Mouse (Mus musculus): ENCODE results near the gene Dhrs4. TPM values are rescaled to one million over a fixed set of nuclear protein-coding genes. Genes with fewer than 3 reads are reported as not detected.

The Dhrs4 gene
- total RNA-seq, 2 experiments from 2014 or later, result 102 to 115 TPM

DNA sequence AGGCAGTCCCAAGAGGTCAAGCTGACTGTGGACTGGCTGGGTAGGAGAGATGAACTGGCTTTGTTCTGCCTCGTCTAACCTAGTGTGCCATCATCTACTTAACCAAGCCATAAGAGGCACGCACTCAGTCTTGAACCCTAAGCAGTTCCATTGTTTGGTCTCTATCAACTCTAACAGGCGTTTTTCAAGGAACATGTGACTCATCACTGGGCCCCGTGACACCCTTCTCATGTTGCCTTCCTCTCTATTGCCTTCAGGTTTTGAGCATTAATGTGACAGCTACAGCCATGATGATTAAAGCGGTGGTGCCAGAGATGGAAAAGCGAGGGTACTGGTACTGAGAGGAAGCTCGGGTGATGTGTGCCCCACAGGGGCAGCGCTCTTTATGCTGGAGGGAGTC, 8.3 kb downstream of the Dhrs4 start:
- no peak for DNase-seq

GRCm38 (mm10) chr14:55490361-55491201, 12.0 kb downstream of the Dhrs4 start, which contains the start of gene Carmil3:
Gene Carmil3, plus strand, starts transcription at chr14:55490651.
- peak; percentile 63 for DNase-seq

DNA sequence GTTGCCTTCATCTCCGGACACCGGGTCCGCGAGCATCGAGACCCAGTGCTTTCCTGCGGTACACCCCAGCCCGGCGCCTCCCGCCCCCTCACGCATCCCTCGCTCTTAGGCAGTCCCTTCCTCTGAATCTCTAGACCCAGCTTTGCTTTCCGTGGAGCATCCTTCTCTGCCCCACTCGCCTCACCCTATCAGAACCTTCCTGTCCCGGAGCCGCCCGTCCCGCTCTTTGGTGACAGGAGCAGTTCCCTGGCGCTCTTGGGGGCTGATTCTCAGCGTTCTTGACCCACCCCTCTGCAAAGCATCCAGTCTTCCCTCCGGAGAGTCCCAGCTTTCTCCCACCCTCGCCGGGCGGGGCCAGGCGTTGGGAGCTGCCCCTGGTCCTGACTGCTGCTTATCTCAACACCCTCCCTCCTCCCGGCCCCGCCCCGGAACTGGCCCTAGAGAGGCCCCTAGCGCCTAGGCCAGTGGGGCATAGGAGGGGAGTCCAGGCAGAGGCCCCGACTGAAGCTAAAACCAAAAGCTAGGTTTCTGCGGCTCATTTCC, 12.8 kb downstream of the Dhrs4 start:
- peak; percentile 64 for DNase-seq

GRCm38 (mm10) chr14:55492103-55492502, 13.5 kb downstream of the Dhrs4 start:
- no peak for DNase-seq

DNA sequence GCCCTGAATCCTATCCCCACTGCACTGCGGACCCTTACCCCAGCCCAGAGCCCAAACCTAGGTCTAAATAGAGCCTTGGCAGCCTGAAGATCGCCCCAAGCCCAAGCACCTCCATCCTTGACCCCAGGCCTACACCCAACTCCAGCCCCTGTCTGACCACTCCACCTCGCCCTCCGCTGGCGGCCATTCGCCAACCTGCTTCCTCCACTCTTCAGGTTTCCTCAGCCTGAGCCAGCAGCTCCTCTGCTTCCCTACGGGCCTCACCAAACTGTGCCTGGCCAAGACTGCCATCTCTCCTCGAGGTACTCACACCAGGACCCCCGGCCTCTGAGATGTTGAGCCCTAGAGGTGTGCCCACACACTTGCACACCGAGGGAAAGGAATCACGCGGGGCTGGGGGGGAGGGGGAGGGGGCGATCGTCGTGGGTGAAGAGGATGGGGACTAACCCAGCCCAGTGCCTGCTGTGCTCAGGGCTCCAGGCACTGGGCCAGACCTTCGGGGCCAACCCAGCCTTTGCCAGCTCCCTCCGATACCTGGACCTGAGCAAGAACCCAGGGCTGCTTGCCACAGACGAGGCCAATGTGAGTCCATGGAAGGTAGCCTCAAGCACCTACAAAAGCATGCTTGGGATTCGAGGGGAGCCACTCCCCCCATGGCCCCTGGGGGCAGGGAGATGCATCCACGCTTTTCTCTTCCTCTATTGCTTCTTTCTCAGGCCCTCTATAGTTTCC, 17.1 kb downstream of the Dhrs4 start:
- DNase-seq, result no peak

GRCm38 (mm10) chr14:55496761-55497448, 18.3 kb downstream of the Dhrs4 start:
- no peak for DNase-seq

- DNase-seq, result peak; percentile 96
Observed at GRCm38 (mm10) chr14:55497449-55497821, 18.9 kb downstream of the Dhrs4 start.

DNA sequence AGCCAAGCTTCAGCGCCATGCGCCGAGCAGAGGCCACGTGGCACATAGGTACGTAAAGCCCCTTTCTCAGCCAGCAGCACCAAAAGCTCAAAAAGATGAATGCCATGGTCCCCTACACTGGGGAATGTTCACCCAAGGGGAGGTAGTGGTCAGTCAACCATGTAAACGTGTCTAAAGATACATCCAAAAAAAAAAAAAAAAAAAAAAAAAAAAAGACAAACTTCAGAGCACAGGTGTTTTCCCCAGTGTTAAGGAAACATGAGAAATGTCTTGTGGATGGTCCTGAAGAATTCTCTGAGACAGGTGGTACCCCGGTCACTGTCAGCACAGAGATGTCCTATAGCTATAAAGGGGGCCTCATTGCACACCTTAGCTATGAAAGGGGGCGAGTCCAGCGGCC, 27.1 kb downstream of the Dhrs4 start:
- no peak for DNase-seq

GRCm38 (mm10) chr14:55507801-55508200, 29.2 kb downstream of the Dhrs4 start:
- no peak for DNase-seq

DNA sequence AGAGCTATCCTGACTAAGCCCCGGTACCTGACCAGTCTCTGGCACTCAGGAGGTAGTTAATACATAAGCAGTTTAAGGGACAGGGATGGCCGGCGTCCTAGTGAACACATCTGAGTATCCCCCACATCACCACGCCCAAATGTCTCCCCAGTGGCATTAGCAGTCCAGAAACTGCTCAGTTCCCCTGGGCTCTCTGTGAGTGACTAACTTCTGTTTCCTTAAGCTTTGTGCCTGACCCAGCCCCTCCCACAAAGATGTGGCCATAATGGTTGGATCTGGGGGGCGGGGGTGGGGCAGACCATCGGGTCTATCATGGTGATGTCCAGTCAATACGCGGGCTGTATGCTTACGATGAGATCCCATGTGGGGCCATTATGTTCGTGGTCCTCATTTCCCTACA, 31.0 kb downstream of the Dhrs4 start:
- no peak for DNase-seq

DNA sequence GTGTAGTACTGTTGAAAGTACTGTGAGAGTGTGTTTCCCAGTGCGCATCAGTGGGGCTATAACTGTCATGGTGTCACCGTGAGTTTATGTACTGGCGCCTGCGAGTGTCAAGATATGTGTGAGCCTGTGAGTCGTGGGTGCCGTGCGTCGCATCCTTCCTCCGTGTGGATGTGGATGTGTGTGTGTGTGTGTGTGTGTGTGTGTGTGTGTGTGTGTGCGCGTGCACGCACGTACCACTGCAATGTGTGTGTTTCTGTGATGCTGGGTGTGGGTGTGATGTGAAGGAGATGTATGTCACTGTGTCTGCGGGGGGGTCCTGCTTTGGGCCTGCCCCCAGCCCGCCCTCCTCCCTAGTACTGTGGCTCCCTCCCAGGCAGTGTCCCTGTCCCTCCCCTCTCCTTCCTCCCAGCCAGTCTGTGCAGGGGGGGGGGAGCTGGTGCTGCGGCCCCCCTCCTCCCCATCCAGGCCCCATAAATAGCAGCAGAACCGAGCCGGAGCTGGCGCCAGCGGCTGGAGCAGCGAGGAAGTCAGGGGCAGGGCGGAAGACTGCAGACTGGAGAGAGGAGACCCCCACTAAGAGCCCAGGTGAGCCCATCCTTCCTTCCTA, 31.7 kb downstream of the Dhrs4 start, which contains the start of gene Cpne6:
TSS of gene Cpne6 (plus strand) at position 321 of the 607 bp plus-strand sequence.
- no peak for DNase-seq

DNA sequence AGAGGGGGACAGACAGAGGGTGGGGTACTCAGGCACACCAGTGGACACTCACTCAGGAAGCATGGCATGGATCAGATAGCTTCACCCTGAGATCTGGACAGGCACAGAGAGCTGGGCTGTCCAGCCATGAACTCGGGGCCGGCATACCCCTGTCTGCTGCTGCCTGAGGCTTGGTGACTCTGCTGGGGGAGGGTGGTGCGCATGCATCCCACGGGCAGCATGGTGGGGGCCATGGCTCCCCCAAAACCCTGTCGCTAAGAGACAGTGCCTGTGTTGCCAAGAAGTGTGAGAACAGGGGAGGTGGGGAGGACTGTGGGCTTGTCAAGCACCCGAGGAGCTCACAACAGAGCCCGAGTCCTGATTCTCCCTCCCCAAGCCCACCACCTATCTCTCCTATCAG, 32.5 kb downstream of the Dhrs4 start:
- no peak for DNase-seq

- no peak for DNase-seq
Observed at GRCm38 (mm10) chr14:55513927-55514326, 35.4 kb downstream of the Dhrs4 start.

DNA sequence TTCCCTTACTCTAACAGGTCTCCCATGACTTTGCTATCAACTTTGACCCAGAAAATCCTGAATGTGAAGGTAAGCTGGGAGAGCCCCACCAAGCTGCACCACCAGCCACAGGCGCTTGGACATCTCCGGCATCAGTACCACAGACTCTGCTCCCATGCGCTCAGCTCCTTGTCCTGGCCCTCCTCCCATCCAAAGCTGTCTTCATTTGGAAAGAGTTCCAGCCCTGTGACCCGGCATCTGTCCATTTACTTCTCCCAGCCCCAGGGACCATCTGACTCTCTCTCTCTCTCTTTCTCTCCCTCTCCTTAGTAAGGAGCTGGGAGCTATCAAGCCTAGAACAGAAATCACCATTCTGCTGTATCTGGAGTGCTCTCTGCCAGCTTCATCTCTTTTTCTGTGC, 37.3 kb downstream of the Dhrs4 start:
- DNase-seq, result no peak

- DNase-seq, result no peak
Observed at GRCm38 (mm10) chr14:55518897-55519296, 40.3 kb downstream of the Dhrs4 start.

DNA sequence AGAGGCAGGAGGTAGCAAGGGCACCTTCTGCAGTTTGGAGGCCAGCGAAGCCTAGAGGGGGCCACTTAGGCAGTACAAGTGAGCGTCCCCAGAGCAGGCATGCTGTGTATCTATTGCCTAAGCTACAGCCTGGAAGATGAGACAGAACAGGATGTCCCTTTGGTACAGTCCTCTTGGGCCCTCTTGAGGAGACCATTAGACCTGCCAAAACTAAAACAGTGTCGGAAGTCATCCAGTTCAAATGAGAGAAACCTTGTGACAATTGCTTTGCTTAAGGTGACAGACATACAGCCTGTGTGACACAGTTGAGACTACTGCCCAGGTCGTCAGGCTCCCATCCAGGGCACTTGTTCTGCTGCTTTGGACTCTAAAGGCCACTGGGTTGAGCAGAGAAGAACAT, 41.0 kb downstream of the Dhrs4 start:
- DNase-seq, result no peak

- DNase-seq, result peak; percentile 27
Observed at GRCm38 (mm10) chr14:55520451-55521361, 42.1 kb downstream of the Dhrs4 start.

DNA sequence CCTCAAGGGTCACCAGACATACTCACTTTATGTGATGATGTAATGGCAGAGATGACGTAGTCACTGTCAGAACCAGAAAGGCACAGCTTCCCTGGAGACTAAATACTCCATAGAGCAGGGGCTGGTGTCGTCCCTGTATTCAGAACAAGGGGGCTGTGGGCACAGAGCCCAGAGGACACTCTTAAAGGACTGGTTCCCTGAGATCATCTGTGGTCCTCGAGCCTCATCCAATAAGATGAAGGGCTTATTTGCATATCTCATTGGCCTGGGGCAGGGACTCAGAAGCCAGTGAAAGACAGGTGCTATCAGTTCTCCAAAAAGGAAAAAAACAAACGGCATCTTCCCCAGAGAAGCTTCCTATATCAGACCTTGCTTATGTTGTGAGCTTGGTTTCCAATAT, 45.5 kb downstream of the Dhrs4 start:
- no peak for DNase-seq

DNA sequence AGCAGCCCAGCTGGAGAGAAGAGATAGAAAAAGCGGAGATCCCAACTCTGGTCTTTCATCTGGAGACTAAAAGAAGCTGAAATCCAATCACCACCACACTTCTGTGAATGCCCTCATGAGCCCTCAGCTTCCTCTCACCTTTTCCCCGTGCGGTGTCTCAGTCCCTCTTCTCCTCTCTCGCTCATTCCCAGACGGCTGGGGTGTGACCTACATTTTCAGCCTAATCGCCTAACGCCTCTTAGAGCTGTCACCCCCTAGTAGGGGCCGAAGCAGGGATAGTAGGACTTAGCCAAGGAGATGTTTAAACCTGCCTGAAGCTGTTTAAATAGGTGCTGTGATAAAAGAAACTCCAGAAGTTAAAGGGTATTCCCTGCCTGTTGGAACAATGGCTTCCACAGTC, 46.2 kb downstream of the Dhrs4 start, which contains the start of gene Nrl:
TSS of gene Nrl (minus strand) at position 197 of the 400 bp plus-strand sequence.
- no peak for DNase-seq

- DNase-seq, result no peak
Observed at GRCm38 (mm10) chr14:55526674-55527073, 48.1 kb downstream of the Dhrs4 start.

GRCm38 (mm10) chr14:55527940-55528339, 49.4 kb downstream of the Dhrs4 start:
- peak; percentile 31 for DNase-seq

Data from heart, postnatal 4 days (tissue).